Mouse (Mus musculus): ENCODE results near the gene Ogfrl1.

DNA sequence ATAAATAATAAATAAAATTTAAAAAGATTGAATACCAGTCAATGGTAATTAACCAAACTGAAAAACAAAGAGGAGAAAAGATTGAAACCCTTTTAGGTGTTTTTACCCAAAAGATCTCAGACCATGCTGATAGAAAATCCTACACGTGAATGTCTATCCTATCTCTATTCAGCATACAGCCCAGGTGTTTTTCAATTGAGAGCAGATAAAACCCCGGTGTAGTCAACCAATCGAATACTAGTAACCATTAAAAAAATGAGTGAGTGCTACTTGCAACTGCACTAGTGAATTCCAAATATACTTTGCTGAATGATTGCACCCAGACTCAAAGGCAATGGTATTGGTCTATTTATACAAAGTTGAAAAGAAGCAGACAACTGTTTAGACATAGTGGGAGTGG lies 4.8 kb upstream of the Ogfrl1 start:
- TF ChIP-seq CTCF (IDR thresholded peaks at IDR 0.05 in 2 of 3, conservative IDR thresholded peaks at IDR 0.05 in 1 of 3; ENCODE audit: control insufficient read depth in 1 of 3, insufficient read depth in 1 of 3, low read depth in 2 of 3, low read length in 3 of 3, poor library complexity in 1 of 3, severe bottlenecking in 1 of 3) (no peak), POLR2A (IDR thresholded peaks at IDR 0.05; ENCODE audit: control insufficient read depth in 1 of 2, insufficient read depth in 1 of 2, low read depth in 1 of 2, low read length in 2 of 2, poor library complexity in 1 of 2) (no peak), CHD1 (IDR thresholded peaks at IDR 0.05; ENCODE audit: low read depth, low read length) (no peak), USF1 (IDR thresholded peaks at IDR 0.05; ENCODE audit: low read depth, low read length) (no peak), MAFK (IDR thresholded peaks at IDR 0.05; ENCODE audit: borderline replicate concordance, low read depth, low read length) (no peak), CHD2 (IDR thresholded peaks at IDR 0.05; ENCODE audit: low read length) (no peak), MYC (IDR thresholded peaks at IDR 0.05; ENCODE audit: low read depth, low read length) (no peak), NRF1 (IDR thresholded peaks at IDR 0.05; ENCODE audit: insufficient read depth, low read depth, low read length, poor library complexity, severe bottlenecking) (no peak), TAL1 (IDR thresholded peaks at IDR 0.05; ENCODE audit: low read length) (no peak), POLR2AphosphoS2 (IDR thresholded peaks at IDR 0.05; ENCODE audit: low read length) (no peak), BHLHE40 (IDR thresholded peaks at IDR 0.05; ENCODE audit: borderline replicate concordance, low read depth, low read length) (peak; percentile 42; the same call in 1 of the 2 replicates), E2F4 (IDR thresholded peaks at IDR 0.05; ENCODE audit: borderline replicate concordance, low read depth, low read length) (no peak)

All from MEL (cell line).